Mouse (Mus musculus) layer of hippocampus, adult 6 months (tissue): Measurements from ENCODE around the gene Coil. TPM values are rescaled to one million over a fixed set of nuclear protein-coding genes. Genes with fewer than 3 reads are reported as not detected.

ENCODE experiments used
- long read RNA-seq, 2 experiments: library from polyadenylated mRNA; unstranded; transcript quantifications; one replicate each; pipeline ENCODE4 v2.0.0; 2019 to 2020
- polyA plus RNA-seq: library from polyadenylated mRNA; unstranded; fragments of <200 nt; fragmentation: Nextera tagmentation; gene quantifications from 2 replicates; pipeline ENCODE4 v1.2.3, GENCODE M21; 2021

Coil gene
- 12.8 and 15.2 TPM in 2 replicates for polyA plus RNA-seq
- long read RNA-seq, experiment 1, transcript Coil-201 (7 exons, 2,607 nt): major isoform, 37 of 51 reads
- long read RNA-seq, experiment 1, partial matches to known transcripts: 10 of 51 reads
- long read RNA-seq, experiment 1, other reads (novel, unspliced or antisense): 3 of 51 reads
- long read RNA-seq, experiment 2, transcript Coil-201 (7 exons, 2,607 nt): major isoform, 172 of 198 reads
- long read RNA-seq, experiment 2, partial matches to known transcripts: 8 of 198 reads
- long read RNA-seq, experiment 2, other reads (novel, unspliced or antisense): 17 of 198 reads

DNA sequence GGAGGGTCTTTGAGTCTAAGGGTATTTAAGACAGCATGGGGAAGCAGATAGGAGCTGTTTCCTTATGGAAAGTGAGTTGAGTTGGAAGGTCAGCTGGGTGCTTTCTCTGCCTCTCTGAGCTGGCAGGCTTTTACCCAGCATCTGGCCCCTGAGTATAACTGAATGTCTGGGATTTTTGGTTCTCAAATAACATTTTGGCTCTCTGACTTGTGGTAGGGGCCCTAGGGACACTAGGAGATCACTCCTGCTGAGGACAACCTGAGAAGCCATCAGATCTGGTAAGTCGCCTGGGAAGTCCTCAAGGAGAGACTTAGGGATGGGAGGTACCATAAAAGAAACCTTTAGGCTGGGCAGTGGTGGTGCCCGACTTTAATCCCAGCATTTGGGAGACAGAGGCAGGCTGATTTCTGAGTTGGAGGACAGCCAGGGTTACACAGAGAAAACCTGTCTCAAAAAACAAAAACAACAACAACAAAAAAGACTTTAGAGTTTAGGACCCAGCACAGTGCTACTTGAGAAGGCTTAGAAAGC lies at the start of gene Coil:
TSS of gene Coil (plus strand) at position 51 of the 531 bp plus-strand sequence.

DNA sequence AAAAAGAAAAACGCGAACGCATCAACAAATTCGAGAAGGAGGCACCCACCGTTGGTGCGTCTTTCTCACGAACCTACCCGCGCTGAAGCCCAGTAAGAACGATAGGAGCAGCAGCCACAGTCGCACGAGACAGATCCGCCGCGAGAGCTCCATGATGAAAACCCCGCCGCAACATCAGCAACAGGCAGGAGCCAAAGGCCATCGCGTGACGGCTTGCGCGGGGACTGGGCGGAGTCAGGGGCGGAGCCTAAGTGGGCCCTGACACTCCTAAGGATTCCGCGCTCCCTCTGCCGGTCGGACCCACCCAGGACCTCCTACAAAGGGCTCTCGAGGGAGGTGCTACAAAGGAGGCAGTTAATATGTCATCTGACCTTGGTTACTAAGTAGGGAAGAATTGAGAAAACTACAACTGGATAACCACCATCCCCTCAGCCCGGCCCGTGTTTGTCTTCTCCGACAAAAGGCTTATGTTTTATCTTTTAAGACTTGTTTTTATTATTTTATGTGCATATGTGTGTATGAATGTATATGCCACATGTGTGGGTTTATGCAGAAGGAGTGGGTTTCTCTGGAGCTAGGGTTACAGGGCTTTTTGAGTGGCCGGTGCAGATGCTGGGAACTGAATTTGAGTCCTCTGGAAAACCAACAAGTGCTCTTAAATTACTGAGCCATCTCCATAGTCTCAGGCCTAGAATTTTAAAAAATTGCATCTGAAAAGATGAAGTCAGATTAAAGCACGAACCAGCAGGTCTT lies 14.7 kb upstream of the Coil start, which contains the start of gene Scpep1:
TSS of gene Scpep1 (minus strand) at position 249 of the 753 bp plus-strand sequence.

DNA sequence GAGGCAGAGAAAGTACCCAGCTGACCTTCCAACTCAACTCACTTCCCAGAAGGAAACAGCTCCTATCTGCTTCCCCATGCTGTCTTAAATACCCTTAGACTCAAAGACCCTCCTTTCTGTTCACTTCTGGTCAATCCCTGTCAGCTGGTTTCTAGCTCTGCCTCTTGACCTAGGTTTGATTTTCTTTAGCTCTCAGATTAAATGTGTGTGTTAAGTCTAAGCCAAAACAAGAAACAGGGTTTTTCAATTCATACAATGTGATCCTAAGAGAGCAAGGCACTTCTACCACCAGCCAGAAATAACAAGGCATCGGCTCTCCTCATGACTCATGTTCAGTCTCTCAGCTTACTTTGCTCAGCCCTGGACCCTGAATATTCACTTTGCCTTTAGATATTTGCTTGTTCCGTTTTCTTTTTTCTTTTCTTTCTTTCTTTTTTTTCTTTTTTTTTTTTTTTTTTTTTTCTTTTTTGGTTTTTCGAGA lies 3.1 kb upstream of the Coil start, which contains the start of gene Elobl:
TSS of gene Elobl (minus strand) at position 51 of the 481 bp plus-strand sequence.

DNA sequence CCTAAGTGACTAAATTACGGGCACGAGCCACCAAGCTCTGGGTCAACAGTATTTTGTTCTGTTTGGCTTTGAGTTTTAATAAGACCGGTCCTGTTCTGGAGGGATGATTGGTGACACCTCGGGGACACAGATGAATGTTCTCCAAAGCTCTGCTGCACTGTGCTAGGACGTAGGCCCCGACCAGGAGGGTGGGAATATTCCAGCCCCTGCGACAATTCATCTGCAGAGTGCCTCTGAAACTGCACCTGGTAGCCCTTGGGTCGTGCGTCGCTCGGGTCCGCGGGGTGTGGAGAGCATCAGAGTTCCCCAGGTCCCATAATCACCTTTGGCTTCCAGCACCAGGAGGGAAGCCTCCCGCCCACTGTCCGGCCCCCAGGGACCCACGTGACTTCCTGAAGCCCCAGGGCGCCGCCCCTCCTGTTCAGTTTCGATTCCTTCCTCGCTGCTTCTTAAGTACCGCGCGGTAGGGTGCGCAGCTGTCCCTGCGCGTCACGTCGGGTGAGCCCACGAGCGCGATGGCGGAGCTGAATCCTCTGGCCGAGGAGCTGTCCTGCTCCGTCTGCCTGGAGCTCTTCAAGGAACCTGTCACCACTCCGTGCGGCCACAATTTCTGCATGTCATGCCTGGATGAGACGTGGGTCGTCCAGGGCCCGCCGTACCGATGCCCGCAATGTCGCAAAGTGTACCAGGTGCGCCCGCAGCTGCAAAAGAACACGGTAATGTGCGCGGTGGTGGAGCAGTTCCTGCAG lies 29.1 kb downstream of the Coil start, which contains the start of gene Trim25:
TSS of gene Trim25 (plus strand) at position 403 of the 749 bp plus-strand sequence.

Other genes starting within 250 kb of the Coil start
- 5.2 and 5.5 TPM in 2 replicates for gene Akap1, start 105.7 kb upstream of the Coil start, polyA plus RNA-seq
- gene Scpep1, start 14.8 kb upstream of the Coil start, polyA plus RNA-seq: 27.9 and 30.7 TPM in 2 replicates
- gene Elobl, start 3.3 kb upstream of the Coil start, polyA plus RNA-seq: not detected in 2 replicates
- gene Trim25, start 29.1 kb downstream of the Coil start, polyA plus RNA-seq: 0.79 and 1.2 TPM in 2 replicates
- 7.5 and 7.9 TPM in 2 replicates for gene Dgke, start 96.6 kb downstream of the Coil start, polyA plus RNA-seq
- gene Gm525, start 103.6 kb downstream of the Coil start, polyA plus RNA-seq: not detected in 2 replicates